Mouse (Mus musculus): ENCODE measurements at regions not wholly inside any gene's neighbourhood (a gene's known extent, or its start where the extent isn't known, plus 50 kb on each side); places are given as distances from the start of the nearest gene placed in this dataset.

DNA sequence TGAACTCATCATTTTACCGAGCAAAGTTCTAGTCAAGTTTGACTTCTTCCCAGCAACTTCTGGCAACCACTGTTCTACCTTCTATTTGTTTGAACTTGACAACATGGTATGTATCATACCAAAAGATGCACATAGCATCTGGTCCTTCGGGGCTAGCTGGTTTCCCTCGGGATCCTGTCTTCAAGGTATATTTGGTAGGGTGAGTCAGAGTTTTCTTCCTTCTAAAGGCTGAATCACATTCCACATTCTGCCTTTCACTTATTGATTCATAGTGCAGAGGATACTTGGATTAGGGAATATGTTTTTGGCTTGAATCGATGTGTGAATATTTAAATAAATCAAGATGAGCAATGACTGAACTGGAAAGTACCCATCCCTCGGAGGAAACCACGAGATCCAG lies 789.9 kb downstream of the Nr2f2 start:
- DNase-seq (ENCODE audit: low spot score) = no peak

DNA sequence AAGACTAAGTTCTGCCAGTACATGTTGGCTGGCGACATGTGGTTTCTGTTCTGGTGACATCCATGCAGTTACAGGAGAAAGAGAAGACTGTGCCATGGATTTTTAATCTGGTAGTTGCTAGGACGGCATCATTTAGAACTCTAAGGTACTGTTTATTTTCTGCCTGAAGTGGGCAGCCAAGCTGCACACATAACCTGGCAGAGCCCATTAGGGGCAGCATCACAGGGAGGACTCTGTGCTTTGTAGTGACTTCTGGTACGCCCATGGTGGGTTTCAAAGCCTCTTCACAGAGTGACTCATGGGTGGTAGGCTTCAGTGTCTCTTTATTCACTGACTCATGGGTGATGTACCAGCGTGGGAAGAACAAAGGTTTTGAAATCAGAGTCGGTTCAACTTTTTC lies 792.8 kb downstream of the Nr2f2 start:
- no peak for DNase-seq (ENCODE audit: low spot score)

DNA sequence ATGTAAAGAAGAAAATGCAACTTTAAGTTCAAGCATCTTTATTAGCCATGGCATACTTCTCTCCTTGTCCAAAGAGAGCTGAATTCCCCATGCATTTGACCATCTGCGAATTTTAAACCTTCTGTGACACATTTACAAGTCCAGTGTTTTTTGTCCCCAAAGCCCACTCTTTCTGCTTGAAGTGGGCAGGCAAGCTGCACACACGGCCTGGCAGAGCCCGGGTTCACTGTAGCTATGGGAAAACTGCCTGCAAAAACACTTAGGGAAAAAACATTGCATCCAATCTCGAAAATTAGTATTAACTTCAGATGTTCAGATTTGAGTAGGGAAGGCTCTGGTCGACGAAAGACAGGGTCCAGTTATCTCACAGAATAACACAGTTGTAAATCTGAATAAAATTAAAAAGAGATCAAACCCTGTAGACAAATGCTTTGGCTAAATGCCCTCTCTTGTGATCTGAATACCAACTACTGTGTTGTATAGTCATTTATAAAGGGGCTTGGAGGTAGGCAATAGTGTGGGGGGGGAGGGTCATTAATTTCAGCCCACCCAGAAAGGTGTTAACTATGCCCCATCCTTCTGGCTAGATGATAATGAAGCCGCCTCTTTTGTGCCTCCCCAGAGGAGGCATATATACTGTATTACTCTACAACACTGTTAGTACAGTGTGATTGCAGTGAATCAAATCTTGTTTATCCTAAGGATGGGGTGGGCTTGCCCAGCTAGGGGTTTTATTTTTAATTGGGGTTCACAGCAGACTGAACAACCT lies 793.7 kb downstream of the Nr2f2 start:
- DNase-seq (ENCODE audit: low spot score) = no peak

DNA sequence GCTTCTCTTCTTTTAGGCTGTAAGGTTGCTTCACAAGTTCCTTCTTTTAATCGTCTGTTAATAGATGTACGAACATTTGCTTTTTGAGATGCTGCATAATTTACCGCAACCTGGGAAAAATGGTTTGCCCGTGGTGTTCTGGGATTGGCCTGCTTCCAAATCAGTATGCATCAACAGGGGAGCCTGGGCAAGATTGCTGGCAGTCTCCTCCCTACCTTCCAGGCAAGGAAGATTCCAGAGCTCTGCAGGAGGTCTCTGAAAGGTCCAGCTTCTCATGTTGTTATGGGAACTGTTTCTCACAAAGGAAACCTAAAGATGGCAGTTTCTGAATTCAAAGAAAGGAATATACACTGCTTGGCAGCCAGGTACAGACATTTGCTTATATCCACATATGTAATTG lies 799.6 kb downstream of the Nr2f2 start:
- no peak for DNase-seq (ENCODE audit: low spot score)

DNA sequence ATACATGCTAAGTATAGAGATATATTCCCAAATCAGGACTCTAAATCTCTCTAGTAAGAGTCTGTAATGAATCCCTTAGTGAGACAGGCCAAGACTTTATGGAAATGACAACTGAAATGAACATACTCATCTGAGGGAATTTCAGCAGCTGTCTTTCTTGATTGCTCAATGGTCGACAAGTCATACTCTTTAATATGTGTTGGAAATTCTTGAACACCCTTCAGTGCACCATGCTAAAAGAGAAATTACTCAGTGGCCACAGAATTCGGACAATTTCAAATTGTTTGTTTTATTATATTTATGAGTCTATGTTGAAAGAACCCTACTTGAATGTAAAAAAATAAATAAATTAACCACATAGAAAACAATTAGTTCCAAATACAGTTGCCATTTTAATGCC lies 802.1 kb downstream of the Nr2f2 start:
- DNase-seq (ENCODE audit: low spot score) = no peak

DNA sequence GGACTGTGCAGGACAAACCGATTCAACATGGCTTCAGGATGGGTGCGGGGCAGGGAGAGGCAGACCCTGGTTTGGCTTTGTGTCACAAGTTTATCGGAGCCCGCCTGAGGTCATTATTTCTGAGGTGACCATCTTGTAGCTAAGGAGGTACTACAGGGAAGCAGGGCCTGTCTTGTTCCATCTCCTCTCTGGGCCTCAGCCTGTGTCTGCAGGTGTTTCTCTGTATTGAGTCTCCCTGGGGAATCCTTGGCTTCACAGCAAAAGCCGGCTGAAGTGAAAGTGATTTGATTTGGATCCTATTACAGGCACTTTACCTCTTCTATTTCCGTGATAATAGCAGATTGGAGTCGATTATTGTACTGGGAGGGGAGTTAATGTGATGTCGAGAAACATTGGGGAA lies 805.7 kb upstream of the Arrdc4 start:
- no peak for DNase-seq (ENCODE audit: low spot score)

DNA sequence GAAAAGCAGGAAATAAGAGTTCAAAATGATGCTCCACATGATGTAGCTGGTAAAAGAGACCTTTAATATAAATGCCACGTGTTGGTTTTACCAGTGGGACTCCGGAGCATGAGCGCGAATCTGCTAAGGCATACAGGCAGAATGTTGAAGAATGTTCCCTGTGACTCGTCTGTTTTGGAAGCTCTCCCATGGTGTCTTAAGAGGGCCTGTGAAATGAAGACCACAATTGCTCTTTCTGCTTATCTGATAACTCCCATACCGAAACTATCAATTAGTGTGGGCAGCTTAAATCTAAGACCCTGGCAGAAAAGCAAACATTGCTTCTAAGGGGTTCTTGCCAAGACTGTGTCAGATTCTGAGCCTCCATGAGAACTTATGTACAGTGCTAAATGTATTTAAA lies 804.9 kb upstream of the Arrdc4 start:
- no peak for DNase-seq (ENCODE audit: low spot score)

DNA sequence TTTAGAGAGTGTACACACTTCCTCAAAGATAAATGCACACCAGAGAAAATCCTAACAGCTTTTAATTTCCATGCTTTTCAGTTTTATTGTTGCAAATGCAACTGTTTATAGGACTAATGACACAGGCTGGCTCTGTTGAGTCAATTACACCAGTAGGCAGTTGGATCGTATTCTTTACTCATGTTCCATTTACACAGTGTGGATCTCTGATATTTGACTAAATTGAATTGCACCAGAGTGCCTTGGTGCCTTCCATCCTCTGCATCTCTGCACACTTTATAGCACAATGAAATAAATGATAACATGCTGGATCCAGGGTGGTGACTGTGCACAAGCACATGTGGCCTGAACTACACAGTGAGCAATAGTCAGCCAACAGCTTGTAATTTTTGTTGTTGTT lies 787.0 kb upstream of the Arrdc4 start:
- DNase-seq (ENCODE audit: low spot score) = no peak

DNA sequence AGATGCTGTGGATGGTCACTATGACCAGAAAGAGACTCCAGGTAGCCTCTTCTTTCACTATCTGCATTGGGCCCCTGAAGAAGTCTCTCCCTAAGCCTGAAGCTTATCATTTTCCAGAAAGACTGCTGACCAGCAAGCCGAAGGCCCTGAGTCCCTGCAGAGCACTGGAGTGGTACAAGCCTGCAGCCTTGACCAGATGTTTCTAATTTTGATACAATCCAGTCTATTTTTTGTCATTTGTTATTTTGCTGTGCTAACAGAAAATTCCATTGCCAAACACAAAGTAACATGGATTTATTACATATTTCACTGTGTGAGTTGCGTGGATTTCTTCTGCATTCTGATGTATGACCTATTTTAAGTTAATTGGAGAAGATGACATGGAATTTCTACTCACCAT lies 764.9 kb upstream of the Arrdc4 start:
- no peak for DNase-seq (ENCODE audit: low spot score)

DNA sequence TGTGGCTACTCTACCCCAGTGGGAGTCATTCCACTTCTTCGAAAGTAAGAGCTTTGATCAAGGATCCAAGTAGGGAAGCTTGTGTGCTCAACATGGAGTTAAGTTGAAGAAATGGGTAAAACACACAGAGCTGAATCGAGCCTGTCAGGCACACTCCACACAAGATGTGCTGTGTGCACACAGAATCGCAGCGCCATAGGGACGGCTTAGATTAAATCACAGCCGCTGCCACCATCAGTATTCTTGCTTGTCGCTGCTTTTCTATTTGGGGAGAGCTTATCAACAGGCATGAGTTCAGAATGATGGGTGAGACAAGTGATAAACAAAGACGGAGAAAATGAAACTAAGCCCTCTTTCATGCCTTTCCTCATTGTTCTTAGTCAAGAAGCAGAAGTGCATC lies 761.3 kb upstream of the Arrdc4 start:
- no peak for DNase-seq (ENCODE audit: low spot score)

DNA sequence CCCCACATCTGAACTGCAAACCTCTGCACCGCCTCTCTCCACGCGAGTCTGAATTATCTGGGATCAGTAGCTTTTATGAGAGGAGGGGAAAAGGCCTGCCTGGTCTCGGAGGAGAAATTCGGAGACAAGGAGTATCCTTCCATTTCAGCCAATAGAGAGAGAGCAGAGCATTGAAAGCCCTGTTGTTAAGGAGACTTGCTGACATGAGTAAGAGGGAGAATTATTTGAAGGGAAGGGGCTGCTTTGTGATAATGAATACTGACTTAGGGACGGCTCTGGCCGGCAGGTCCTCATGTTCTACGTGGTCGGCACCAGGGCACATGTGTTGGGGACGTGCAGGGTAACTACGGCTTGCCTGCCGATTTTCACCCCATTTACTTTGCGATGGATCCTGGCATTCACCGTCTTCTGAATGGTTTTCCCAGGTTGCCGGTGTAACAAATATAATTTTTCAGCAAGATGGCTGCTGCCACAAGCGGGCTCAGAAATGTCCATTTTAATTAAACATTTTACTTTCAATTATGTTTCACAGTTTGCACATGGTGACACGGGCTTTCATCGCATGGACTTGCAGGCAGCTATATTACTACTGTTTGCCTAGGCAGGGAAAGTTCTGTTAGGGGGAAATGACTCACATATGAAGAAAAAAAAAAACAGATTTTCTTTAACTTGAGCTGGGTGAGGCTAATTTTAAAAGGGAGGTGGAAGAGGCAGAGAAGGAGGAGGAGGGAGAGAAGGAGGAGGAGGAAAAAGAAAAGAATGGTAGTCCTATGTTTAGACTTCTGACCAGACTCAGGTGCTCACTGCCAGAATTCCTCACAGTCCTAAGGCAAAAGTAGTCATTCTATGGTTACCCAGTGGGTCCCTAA lies 744.3 kb upstream of the Arrdc4 start:
- no peak for DNase-seq (ENCODE audit: low spot score)

DNA sequence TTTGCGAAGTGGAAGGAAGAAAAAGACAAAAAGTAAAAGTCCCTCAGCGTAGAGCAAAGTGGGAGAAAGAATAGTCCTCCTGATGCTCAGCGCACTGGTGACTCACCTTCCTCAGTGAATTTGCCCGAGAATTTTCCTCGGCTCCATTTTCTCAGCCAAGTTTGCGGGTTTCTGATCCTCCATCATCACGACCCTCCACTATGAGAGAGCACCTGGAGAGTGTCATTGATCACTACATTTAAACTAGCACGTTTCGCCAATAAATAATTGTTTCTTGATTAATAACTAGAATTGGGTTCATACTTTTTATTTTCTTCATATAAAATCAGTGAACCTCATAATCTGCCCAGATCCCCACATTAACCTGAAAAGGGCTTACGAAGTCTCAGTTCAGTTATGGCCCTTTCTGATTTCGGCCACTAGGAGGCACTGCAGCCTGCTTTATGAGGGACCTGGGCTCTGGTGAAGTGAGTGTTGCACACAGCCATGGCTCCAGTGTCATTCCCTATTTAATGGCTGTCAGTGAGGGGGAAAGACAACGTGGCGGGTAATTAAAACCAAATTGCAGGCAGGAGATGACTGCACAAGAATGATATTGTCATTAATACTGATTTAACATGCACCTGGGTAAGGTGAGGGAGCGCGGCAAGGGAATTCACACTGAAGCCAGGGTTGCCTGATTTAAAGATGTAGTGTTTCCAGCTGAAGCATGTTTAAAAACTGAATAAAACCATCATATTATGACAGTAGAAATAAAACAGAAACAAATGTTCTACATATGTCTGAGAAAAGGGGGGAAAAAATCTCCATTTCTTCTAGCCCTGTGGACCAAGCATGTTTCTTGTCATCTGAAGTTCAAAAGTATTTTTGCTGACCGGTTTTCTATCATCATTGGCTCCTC lies 741.8 kb upstream of the Arrdc4 start:
- peak; percentile 5 for DNase-seq (ENCODE audit: low spot score)

DNA sequence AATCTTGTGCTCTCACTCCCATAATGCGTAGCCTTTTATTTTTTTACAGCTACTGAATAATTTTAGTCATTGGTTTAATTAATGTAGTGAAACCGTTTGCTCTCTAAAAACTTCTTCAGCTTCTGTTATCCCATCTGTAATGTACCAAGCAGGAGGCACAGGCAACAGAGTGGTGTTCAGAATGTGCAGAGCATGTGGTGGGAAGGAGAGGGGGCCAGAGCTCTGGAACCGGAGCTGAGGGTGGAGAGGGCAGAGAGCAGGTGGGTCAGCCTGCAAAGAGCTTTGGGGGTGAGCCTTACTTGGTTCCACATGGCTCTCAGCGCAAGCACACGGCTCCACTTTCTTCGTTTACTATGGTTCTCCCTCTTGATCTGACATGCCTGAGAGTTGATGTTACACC lies 739.6 kb upstream of the Arrdc4 start:
- no peak for DNase-seq (ENCODE audit: low spot score)

DNA sequence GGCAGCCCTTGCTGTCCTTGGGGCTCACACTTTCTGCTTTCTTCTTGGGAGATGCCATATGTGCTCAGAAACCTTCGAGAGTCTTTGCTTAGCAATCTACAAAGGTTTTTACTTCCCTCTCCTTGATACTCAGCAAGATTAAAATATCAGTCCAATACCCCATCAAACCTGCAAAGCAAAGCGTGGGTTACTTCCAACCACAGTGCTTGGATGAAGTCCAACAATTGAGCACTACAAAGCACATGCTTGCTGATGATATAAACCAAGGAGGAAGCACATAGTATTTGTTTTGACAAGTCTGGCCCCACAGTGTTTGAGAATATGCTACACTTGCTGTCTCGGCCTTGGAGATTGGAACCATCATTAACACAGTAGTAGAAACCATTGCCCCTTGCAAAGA lies 738.1 kb upstream of the Arrdc4 start:
- DNase-seq (ENCODE audit: low spot score) = no peak

DNA sequence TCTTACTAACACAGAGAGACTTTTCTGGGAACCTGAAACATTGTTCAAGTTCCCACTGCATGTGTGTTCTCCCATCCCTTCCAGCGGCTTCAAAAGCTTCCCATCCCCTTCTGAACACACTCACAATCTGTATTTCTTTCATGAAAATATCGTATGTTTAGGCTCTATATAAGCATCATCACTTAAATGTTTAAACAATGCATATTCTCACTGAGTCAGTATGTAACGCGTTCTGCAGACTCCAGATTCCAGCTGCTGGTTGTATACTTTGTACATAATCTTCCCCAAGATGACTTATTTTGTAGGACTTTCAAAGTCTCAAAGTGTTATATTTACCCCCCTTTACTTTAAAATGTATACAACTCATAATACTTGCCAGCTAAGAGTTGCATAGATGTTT lies 735.5 kb upstream of the Arrdc4 start:
- DNase-seq (ENCODE audit: low spot score) = no peak
